ENCODE assay signal across 8 mouse cellular contexts in the genomic region with DNA sequence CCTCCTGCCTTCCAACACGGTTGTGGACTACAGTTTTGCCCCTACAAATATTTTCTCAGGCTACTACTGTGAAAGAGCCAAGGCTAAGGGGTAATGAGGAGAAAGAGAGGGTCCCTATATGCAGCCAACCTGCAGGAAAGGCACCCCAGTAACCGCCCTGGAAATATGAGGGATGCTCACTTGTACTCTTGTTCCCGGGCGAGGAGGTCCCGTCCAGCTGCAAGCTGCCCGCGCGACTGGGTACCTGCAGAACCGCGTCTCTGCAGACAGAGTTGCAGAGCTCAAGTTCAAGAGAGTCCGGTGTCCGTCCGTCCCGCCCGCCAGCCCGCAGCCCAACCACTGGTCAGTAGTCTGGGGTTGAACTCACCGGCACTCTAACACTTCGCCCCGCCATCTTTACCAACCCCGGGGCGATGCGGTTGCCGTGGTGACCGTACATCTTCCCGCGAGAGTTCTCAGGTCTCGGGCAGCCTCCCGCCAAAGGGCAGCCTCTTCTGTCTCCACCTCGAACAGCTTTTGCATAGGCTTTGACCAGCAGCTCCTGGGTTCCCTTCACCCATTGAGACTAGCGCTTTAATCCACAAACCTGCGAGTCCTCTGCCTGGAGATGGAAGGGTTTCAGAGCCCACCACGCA. TPM values are rescaled to one million over a fixed set of nuclear protein-coding genes. Genes with fewer than 3 reads are reported as not detected.
DNase-seq lines count a peak whose midpoint lies in the region; ATAC-seq and TF ChIP-seq lines count a peak whose summit lies in the region.

No protein-coding gene starts in this region.

- WGBS in hindbrain, postnatal 0 days: under 1% methylated on average over 32 of the region's 32 CpGs

- H3K9me3 ChIP-seq in hindbrain, postnatal 0 days (ENCODE audit: low read length): no peaks in the 10 kb centered on the region

- intact Hi-C loops in left cerebral cortex, adult 2 months (cut with DNase I): loop anchor here (2.0 kb wide), 1 partner anchor 39 kb away; no protein-coding TSS in a partner anchor

- H3K4me3 ChIP-seq in hindbrain, postnatal 0 days (ENCODE audit: low read length): peak overlapping the region; percentile 70
- peak overlapping the region; percentile 53 for H3K4me3 ChIP-seq in left cerebral cortex, adult 2 months

- H3K27me3 ChIP-seq in hindbrain, postnatal 0 days (ENCODE audit: insufficient read depth, low read length): no peaks in the 10 kb centered on the region

- DNase-seq in T-cell, adult 2 months (ENCODE audit: low spot score): peak; percentile 87
- peak; percentile 87 to 91 for DNase-seq in cerebellum, postnatal 36 days
- DNase-seq in gastrocnemius, adult 18-20 months (ENCODE audit: low spot score): peak; percentile 92
- peak; percentile 94 for DNase-seq in hindbrain, postnatal 0 days (ENCODE audit: low spot score)
- peak; percentile 80 to 86 for DNase-seq in left cerebral cortex, adult 2 months (ENCODE audit: extremely low spot score in 1 of 2, low spot score in 2 of 2)
- DNase-seq in right cerebral cortex, adult 2 months (ENCODE audit: low spot score in 2 of 2): peak; percentile 83 to 89
- DNase-seq in urinary bladder, postnatal 14 days (ENCODE audit: low spot score): peak; percentile 94

- peak overlapping the region; percentile 74 for H3K4me2 ChIP-seq in hindbrain, postnatal 0 days (ENCODE audit: low read depth, low read length)

- no peaks in the 10 kb centered on the region for H3K36me3 ChIP-seq in hindbrain, postnatal 0 days (ENCODE audit: insufficient read depth, low read length)

- no peak for TF ChIP-seq CTCF in hindbrain, postnatal 0 days (IDR thresholded peaks at IDR 0.05; ENCODE audit: low read depth)
- TF ChIP-seq CTCF in left cerebral cortex, adult 2 months (IDR thresholded peaks at IDR 0.05): no peak

- H3K9ac ChIP-seq in hindbrain, postnatal 0 days (replicated peaks; ENCODE audit: low read length): peak overlapping the region; percentile 65

- peak; percentile 97 for ATAC-seq in hindbrain, postnatal 0 days
- ATAC-seq in megakaryocyte, adult 5-6 weeks (ENCODE audit: poor library complexity, severe bottlenecking): peak; percentile 99

- H3K4me1 ChIP-seq in hindbrain, postnatal 0 days (ENCODE audit: insufficient read depth, low read length): no peaks in the 10 kb centered on the region

- peak overlapping the region; percentile 87 for H3K27ac ChIP-seq in hindbrain, postnatal 0 days
- peak overlapping the region; percentile 80 for H3K27ac ChIP-seq in left cerebral cortex, adult 2 months

RNA-seq across cellular contexts. Expression of a gene that starts 0.3 kb away (rescaled TPM):
- 1 to 10 TPM; 1.2 to 1.5 TPM for total RNA-seq in gastrocnemius, adult 18-20 months (2021)
- total RNA-seq in hindbrain, postnatal 0 days (2014; rRNA removed): 13.7 and 16.8 TPM in 2 replicates
- 41.9 and 44.8 TPM in 2 replicates for polyA plus RNA-seq in hindbrain, postnatal 0 days (2015; fragmentation: Nextera tagmentation; extraction: Ambion mirVana)
- 10 to 100 TPM; 11.2 to 12.8 TPM for total RNA-seq in left cerebral cortex, adult 2 months (2021)
- total RNA-seq in megakaryocyte, adult 5-6 weeks (2015): 1.5 and 4.0 TPM in 2 replicates
- total RNA-seq in megakaryocyte, adult 5-6 weeks (2017): 5.4 and 5.9 TPM in 2 replicates

RNA-seq across cellular contexts. Expression of a gene that starts 40.4 kb away (rescaled TPM):
- total RNA-seq in gastrocnemius, adult 18-20 months (2021): 10 to 100 TPM; 17.8 to 20.8 TPM
- total RNA-seq in hindbrain, postnatal 0 days (2014; rRNA removed): 33.4 and 35.2 TPM in 2 replicates
- 11.9 and 12.5 TPM in 2 replicates for polyA plus RNA-seq in hindbrain, postnatal 0 days (2015; fragmentation: Nextera tagmentation; extraction: Ambion mirVana)
- total RNA-seq in left cerebral cortex, adult 2 months (2021): 10 to 100 TPM; 29.3 to 32.5 TPM
- total RNA-seq in megakaryocyte, adult 5-6 weeks (2015): 52.7 and 55.2 TPM in 2 replicates
- total RNA-seq in megakaryocyte, adult 5-6 weeks (2017): 10.8 and 13.1 TPM in 2 replicates

RNA-seq across cellular contexts. Expression of a gene that starts 53.9 kb away (rescaled TPM):
- under 1 TPM; 0.09 to 0.16 TPM for total RNA-seq in gastrocnemius, adult 18-20 months (2021)
- total RNA-seq in hindbrain, postnatal 0 days (2014; rRNA removed): 2.8 and 3.0 TPM in 2 replicates
- polyA plus RNA-seq in hindbrain, postnatal 0 days (2015; fragmentation: Nextera tagmentation; extraction: Ambion mirVana): 8.1 and 9.5 TPM in 2 replicates
- 1 to 10 TPM in 1 of 2 experiments, under 1 TPM in 1; 0.59 to 1.1 TPM for total RNA-seq in left cerebral cortex, adult 2 months (2021)
- total RNA-seq in megakaryocyte, adult 5-6 weeks (2015): 21.0 and 25.9 TPM in 2 replicates
- 29.4 and 31.4 TPM in 2 replicates for total RNA-seq in megakaryocyte, adult 5-6 weeks (2017)

Comparison
In these comparisons a context has a peak if more than half of its experiments do, and no peak if none do; other contexts are left out.
1. Peak in every context shown above with its lines: DNase-seq, ATAC-seq, H3K4me3 ChIP-seq and H3K27ac ChIP-seq.